Mouse (Mus musculus): ENCODE measurements around the gene Fgf12.

GRCm38 (mm10) chr16:28511413-28511812 lies 241.5 kb downstream of the Fgf12 start:
- no peak for TF ChIP-seq CTCF (IDR thresholded peaks at IDR 0.05; ENCODE audit: control insufficient read depth, insufficient read depth, insufficient read length)
- no peak for TF ChIP-seq USF1 (IDR thresholded peaks at IDR 0.05; ENCODE audit: low read depth)
- no peak for TF ChIP-seq MYOD1 (IDR thresholded peaks at IDR 0.05; ENCODE audit: control insufficient read depth, insufficient read length, low read depth)
- TF ChIP-seq MYOG (IDR thresholded peaks at IDR 0.05; ENCODE audit: control insufficient read depth, extremely low read depth, insufficient read length): no peak
- TF ChIP-seq MAX (IDR thresholded peaks at IDR 0.05): no peak

All from C2C12 (cell line).